Mouse (Mus musculus): Measurements from ENCODE around the gene Gprin3. TPM values are rescaled to one million over a fixed set of nuclear protein-coding genes. Genes with fewer than 3 reads are reported as not detected.

Gprin3 gene
- polyA plus RNA-seq (2014; fragmentation: Nextera tagmentation; extraction: Ambion mirVana): 7.6 and 11.9 TPM in 2 replicates

DNA sequence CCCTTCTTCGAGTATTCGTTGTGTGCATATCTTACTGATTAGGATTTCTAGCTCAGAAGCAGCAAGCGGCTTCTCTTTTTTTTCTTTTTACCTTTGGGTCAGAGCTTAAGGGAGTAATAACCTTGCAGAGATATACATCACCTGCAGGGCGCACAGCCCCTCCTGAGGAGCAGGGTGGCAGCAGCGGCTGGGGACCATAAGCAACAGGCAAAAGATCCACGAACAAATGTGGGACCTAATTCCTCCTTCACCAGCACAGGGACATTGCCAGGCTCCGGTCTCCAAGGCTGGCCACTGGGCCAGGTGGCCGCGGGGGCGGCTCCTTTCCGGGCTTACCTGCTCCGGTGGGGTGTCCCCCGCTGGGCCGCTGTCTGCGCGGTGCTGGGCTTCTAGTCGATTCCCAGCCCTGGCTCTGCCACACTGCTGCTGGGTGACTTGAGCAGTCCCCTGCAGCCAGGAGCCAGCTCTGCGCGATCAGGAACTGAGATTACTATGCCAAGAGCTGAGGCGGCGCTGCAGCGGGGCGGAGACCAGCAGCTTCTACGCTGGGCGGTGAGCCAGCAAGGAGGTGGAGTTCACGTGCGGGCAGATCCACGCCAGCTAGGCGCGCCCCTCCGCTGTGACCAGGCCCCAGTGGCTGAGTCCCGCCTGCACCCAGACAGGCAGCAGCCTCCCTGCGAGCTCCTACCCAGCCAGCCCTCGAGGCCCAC is at the start of gene Gprin3:
Gprin3 (minus strand) TSS at position 471 of the 710 bp plus-strand sequence.
- H3K27me3 ChIP-seq (ENCODE audit: control insufficient read depth, insufficient read depth, low read length): no peaks in the 10 kb centered on the region
- DNase-seq (ENCODE audit: low spot score) (peak; percentile 78), ATAC-seq (ENCODE audit: low FRiP score) (peak; percentile 96)
- H3K4me3 ChIP-seq (replicated peaks; ENCODE audit: low read length): peak within 1 kb of the TSS; percentile 42
- peak within 1 kb of the TSS; percentile 70 for H3K4me2 ChIP-seq (replicated peaks)
- H3K4me1 ChIP-seq (replicated peaks; ENCODE audit: control insufficient read depth, insufficient read depth, low read length): no peaks in the 10 kb centered on the region; the same call in 1 of the 2 replicates
- H3K9me3 ChIP-seq (ENCODE audit: control insufficient read depth, low read length): no peaks in the 10 kb centered on the region
- WGBS: 10% methylated on average over 33 of the region's 34 CpGs
- H3K9ac ChIP-seq: peak within 1 kb of the TSS; percentile 66
- H3K27ac ChIP-seq: peak within 1 kb of the TSS; percentile 66
- H3K36me3 ChIP-seq (replicated peaks; ENCODE audit: control insufficient read depth, insufficient read depth): no peaks in the 10 kb centered on the region

DNA sequence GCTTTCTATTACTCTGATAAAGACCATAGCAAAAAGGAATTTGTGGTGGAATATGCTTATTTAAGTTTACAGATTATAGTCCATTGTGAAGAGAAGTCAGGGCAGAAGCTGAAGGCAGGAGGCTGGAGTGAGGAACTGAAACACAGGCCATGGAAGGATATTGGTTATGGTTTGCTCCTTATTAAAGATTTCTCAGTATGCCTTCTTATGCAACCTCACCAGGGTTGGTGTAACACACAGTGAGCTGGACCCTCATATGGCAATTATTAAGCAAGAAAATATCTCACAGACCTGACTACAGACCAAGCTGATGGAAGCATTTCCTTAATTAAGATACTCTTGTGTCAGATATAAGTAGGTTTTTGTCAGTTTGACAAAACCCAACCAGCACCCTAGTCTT is 32.8 kb upstream of the Gprin3 start:
- no peaks in the 10 kb centered on the region for H3K27me3 ChIP-seq (ENCODE audit: control insufficient read depth, insufficient read depth, low read length)
- DNase-seq (ENCODE audit: low spot score) (no peak), ATAC-seq (ENCODE audit: low FRiP score) (no peak)
- no peak overlapping the region for H3K4me3 ChIP-seq (replicated peaks; ENCODE audit: low read length)
- no peaks in the 10 kb centered on the region for H3K36me3 ChIP-seq (replicated peaks; ENCODE audit: control insufficient read depth, insufficient read depth)
- no peak overlapping the region for H3K4me2 ChIP-seq (replicated peaks)
- no peak overlapping the region for H3K9ac ChIP-seq
- no peaks in the 10 kb centered on the region for H3K9me3 ChIP-seq (ENCODE audit: control insufficient read depth, low read length)
- no peaks in the 10 kb centered on the region for H3K4me1 ChIP-seq (replicated peaks; ENCODE audit: control insufficient read depth, insufficient read depth, low read length)
- H3K27ac ChIP-seq: no peak overlapping the region

DNA sequence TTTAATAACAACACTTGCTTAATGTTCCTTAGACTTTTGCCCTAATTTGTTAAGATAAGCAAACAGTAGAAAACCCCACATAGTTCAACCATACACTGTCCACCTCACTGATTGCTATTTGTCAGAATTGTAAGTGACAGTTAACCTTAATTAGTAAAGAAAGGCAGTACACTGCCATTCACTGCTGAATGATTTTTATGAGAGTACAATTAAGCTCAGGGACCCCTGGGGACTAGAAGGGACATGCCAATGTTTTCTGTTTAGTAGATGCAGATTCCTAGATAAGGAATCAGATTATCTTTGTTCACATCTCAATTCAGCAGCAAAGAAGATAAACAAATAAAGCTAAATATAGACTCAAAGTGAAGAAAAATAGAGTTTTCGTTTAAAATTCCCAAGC is 30.0 kb upstream of the Gprin3 start:
- H3K4me3 ChIP-seq (replicated peaks; ENCODE audit: low read length): no peak overlapping the region
- no peak for DNase-seq (ENCODE audit: low spot score)
- ATAC-seq (ENCODE audit: low FRiP score): no peak
- H3K4me2 ChIP-seq (replicated peaks): no peak overlapping the region
- no peak overlapping the region for H3K9ac ChIP-seq
- no peak overlapping the region for H3K27ac ChIP-seq
- no peaks in the 10 kb centered on the region for H3K27me3 ChIP-seq (ENCODE audit: control insufficient read depth, insufficient read depth, low read length)
- 74% methylated on average over 1 of the region's 1 CpGs for WGBS
- no peaks in the 10 kb centered on the region for H3K4me1 ChIP-seq (replicated peaks; ENCODE audit: control insufficient read depth, insufficient read depth, low read length)
- no peaks in the 10 kb centered on the region for H3K9me3 ChIP-seq (ENCODE audit: control insufficient read depth, low read length)
- no peaks in the 10 kb centered on the region for H3K36me3 ChIP-seq (replicated peaks; ENCODE audit: control insufficient read depth, insufficient read depth)

DNA sequence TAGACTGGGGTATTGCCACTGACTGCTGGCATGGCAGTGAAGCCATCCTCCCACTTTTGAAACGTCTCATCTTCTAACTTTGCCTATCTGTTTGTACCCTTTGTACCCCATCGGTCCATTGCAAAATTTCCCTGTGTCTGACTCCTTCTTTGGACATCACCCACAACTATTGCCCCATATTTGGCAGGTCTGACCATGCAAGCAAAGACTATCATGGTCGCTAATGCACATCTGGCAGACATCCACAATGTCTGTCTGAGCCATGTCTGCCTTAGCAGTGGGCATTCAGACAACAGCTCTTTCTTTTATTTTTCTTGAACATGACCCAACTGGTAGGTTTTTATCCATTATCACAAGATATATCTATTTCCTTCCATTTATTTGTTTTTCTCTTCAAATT is 25.3 kb upstream of the Gprin3 start:
- H3K9me3 ChIP-seq (ENCODE audit: control insufficient read depth, low read length): no peaks in the 10 kb centered on the region
- H3K36me3 ChIP-seq (replicated peaks; ENCODE audit: control insufficient read depth, insufficient read depth): no peaks in the 10 kb centered on the region
- no peak overlapping the region for H3K9ac ChIP-seq
- H3K4me1 ChIP-seq (replicated peaks; ENCODE audit: control insufficient read depth, insufficient read depth, low read length): no peaks in the 10 kb centered on the region
- 85% methylated on average over 3 of the region's 3 CpGs for WGBS
- ATAC-seq (ENCODE audit: low FRiP score) (no peak), DNase-seq (ENCODE audit: low spot score) (no peak)
- H3K4me2 ChIP-seq (replicated peaks): no peak overlapping the region
- H3K27me3 ChIP-seq (ENCODE audit: control insufficient read depth, insufficient read depth, low read length): no peaks in the 10 kb centered on the region
- H3K4me3 ChIP-seq (replicated peaks; ENCODE audit: low read length): no peak overlapping the region
- no peak overlapping the region for H3K27ac ChIP-seq

DNA sequence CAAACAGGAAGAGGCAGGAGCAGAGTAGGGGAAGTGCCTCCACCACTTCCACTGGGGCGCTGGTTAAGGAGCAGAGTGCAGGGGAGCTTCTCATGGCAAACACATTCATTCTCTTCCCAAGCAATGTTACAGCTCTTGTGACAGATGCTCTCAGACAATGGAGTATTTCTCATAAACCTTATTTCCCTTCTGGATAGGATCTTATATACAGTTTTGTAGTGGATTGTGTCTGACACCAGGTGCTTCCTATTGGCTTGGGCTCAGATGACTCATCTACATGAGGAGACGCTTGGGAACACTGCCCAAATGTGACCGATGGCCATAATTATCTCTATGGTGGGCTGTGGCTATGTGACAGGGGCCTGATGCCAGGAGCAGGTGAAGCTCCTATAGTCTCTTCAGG is 19.0 kb upstream of the Gprin3 start:
- no peaks in the 10 kb centered on the region for H3K4me1 ChIP-seq (replicated peaks; ENCODE audit: control insufficient read depth, insufficient read depth, low read length)
- H3K27me3 ChIP-seq (ENCODE audit: control insufficient read depth, insufficient read depth, low read length): no peaks in the 10 kb centered on the region
- 82% methylated on average over 3 of the region's 3 CpGs for WGBS
- H3K4me2 ChIP-seq (replicated peaks): no peak overlapping the region
- H3K4me3 ChIP-seq (replicated peaks; ENCODE audit: low read length): no peak overlapping the region
- H3K36me3 ChIP-seq (replicated peaks; ENCODE audit: control insufficient read depth, insufficient read depth): no peaks in the 10 kb centered on the region
- ATAC-seq (ENCODE audit: low FRiP score): no peak
- no peaks in the 10 kb centered on the region for H3K9me3 ChIP-seq (ENCODE audit: control insufficient read depth, low read length)
- no peak overlapping the region for H3K27ac ChIP-seq
- DNase-seq (ENCODE audit: low spot score): no peak
- no peak overlapping the region for H3K9ac ChIP-seq

DNA sequence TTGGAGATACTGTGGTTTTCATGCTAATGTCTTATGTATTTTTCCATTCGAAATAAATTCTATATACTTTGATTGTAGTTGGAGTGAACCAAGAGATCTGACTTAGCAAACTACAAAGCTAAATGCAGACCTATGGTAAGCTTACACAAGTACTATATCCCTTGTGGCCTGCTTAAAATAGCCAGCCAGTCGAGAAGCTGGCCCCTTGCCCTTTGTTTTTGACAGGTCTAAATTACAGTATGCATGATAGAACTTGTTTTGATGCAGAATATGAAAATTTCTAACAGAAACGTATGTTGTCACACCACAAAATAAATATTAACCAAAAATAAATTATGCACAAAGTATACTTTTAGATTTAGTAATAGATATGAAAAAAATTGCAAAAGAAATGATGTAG is 9.8 kb upstream of the Gprin3 start:
- 75% methylated on average over 3 of the region's 3 CpGs for WGBS

DNA sequence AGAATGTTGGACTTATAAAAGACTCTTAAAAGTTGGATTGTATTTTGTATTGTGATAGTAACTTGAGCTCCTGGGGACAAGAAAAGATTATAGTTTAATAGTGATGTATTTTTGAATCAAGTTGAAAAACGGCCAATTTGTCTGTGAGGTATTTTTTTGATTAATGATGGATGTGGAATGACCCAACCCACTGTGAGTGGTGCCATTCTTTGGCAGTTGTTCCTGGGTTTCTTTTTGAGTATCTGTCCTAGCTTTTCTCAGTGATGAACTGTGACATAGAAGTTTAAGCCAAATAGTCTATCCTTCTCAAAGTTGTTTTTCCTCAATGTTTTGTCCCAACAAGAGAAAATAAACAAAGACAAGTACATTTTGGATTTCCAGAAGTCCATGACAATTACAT is 7.0 kb upstream of the Gprin3 start:
- no peak overlapping the region for H3K27ac ChIP-seq
- no peaks in the 10 kb centered on the region for H3K4me1 ChIP-seq (replicated peaks; ENCODE audit: control insufficient read depth, insufficient read depth, low read length)
- no peak overlapping the region for H3K4me3 ChIP-seq (replicated peaks; ENCODE audit: low read length)
- no peak for DNase-seq (ENCODE audit: low spot score)
- H3K27me3 ChIP-seq (ENCODE audit: control insufficient read depth, insufficient read depth, low read length): no peaks in the 10 kb centered on the region
- ATAC-seq (ENCODE audit: low FRiP score): no peak
- H3K36me3 ChIP-seq (replicated peaks; ENCODE audit: control insufficient read depth, insufficient read depth): no peaks in the 10 kb centered on the region
- no peaks in the 10 kb centered on the region for H3K9me3 ChIP-seq (ENCODE audit: control insufficient read depth, low read length)
- WGBS: 69% methylated on average over 1 of the region's 1 CpGs
- H3K4me2 ChIP-seq (replicated peaks): no peak overlapping the region
- H3K9ac ChIP-seq: no peak overlapping the region

More for the DNA sequence above, 9.8 kb upstream of the Gprin3 start:
- H3K27me3 ChIP-seq (ENCODE audit: control insufficient read depth, insufficient read depth, low read length): no peaks in the 10 kb centered on the region
- no peak overlapping the region for H3K4me2 ChIP-seq (replicated peaks)
- no peaks in the 10 kb centered on the region for H3K9me3 ChIP-seq (ENCODE audit: control insufficient read depth, low read length)
- H3K9ac ChIP-seq: no peak overlapping the region
- H3K36me3 ChIP-seq (replicated peaks; ENCODE audit: control insufficient read depth, insufficient read depth): no peaks in the 10 kb centered on the region
- H3K4me3 ChIP-seq (replicated peaks; ENCODE audit: low read length): no peak overlapping the region
- no peak for DNase-seq (ENCODE audit: low spot score)
- H3K4me1 ChIP-seq (replicated peaks; ENCODE audit: control insufficient read depth, insufficient read depth, low read length): no peaks in the 10 kb centered on the region
- no peak overlapping the region for H3K27ac ChIP-seq
- no peak for ATAC-seq (ENCODE audit: low FRiP score)

DNA sequence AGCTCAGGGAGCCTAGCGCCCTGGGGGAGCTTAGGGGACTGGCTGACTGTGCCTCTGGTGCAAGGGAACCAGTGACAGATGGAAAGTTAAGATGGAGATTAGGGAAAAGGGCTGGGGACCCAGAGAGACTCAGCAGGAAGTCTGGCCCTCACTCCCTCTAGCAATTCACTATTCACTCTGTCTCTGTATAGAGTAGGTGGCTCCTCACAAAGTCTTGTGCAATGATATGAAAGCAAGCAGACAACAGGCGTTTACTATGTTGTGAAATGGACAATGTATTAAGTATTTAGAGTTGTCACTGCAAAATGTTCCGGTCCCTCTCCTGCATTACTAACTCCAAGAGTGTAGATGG is 416 bp upstream of the Gprin3 start:
- no peaks in the 10 kb centered on the region for H3K27me3 ChIP-seq (ENCODE audit: control insufficient read depth, insufficient read depth, low read length)
- ATAC-seq (ENCODE audit: low FRiP score): no peak; the same call in 1 of the 2 replicates
- peak overlapping the region; percentile 66 for H3K9ac ChIP-seq
- no peaks in the 10 kb centered on the region for H3K9me3 ChIP-seq (ENCODE audit: control insufficient read depth, low read length)
- no peaks in the 10 kb centered on the region for H3K36me3 ChIP-seq (replicated peaks; ENCODE audit: control insufficient read depth, insufficient read depth)
- no peak for DNase-seq (ENCODE audit: low spot score)
- peak overlapping the region; percentile 70 for H3K4me2 ChIP-seq (replicated peaks)
- WGBS: 44% methylated on average over 3 of the region's 3 CpGs
- peak overlapping the region; percentile 66 for H3K27ac ChIP-seq
- peak overlapping the region; percentile 42 for H3K4me3 ChIP-seq (replicated peaks; ENCODE audit: low read length)
- H3K4me1 ChIP-seq (replicated peaks; ENCODE audit: control insufficient read depth, insufficient read depth, low read length): no peaks in the 10 kb centered on the region; the same call in 1 of the 2 replicates

DNA sequence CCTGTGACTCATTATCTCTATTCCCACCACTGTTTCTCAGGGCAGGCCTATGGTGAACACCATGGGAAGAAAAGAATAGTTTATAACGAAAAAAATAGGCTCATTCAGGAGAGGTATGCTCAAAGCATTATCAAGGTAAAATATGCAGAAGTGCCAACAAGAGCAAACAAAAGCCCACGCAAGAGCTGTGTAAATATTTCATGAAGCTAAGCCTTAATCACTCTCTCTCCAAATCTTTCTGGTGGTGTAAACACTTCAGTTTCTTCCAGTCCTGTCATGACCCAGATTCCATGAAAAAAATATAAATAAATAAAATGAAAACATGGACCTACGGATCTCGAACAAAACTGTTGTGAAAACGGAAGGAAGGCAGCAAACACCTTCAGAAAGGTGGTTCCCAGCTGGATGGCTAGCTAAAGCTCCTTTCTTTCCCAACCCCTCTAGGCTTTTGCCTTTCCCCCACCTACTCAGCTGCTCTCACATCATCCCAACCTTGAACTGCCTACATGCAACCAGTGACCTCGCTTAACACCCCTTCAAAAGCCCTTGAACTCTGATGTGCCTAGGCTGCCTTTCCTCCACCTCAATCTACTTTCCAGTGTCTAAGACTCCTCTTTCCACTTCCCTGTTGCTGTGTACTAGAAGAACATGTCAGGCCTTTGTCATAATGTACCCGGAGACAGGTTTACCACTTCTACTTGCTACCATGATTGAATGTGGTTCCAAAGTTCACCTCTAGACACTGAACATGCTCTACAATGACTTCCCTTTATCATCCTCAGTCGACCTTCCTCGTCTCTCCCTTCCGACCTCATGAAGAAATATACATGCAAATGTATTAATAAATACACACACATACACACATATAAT is 988 bp downstream of the Gprin3 start:
- Histone ChIP-seq H3K27ac (no peak overlapping the region), H3K27me3 (ENCODE audit: control insufficient read depth, insufficient read depth, low read length) (no peaks in the 10 kb centered on the region), H3K9me3 (ENCODE audit: control insufficient read depth, low read length) (no peaks in the 10 kb centered on the region), H3K4me3 (replicated peaks; ENCODE audit: low read length) (peak overlapping the region; percentile 42), H3K9ac (peak overlapping the region; percentile 66; the same call in 1 of the 2 replicates), H3K4me1 (replicated peaks; ENCODE audit: control insufficient read depth, insufficient read depth, low read length) (no peaks in the 10 kb centered on the region; the same call in 1 of the 2 replicates), H3K4me2 (replicated peaks) (peak overlapping the region; percentile 70), H3K36me3 (replicated peaks; ENCODE audit: control insufficient read depth, insufficient read depth) (no peaks in the 10 kb centered on the region)
- ATAC-seq (ENCODE audit: low FRiP score): no peak
- no peak for DNase-seq (ENCODE audit: low spot score)
- 80% methylated on average over 10 of the region's 10 CpGs for WGBS

All from hindbrain, embryonic 14.5 days (tissue).